Mouse (Mus musculus): ENCODE results near the gene Ammecr1.
A peak's percentile ranks its signal among the peaks of the same experiment; 100 is the strongest.

Ammecr1 gene

GRCm38 (mm10) chrX:142829267-142829666, 137.3 kb downstream of the Ammecr1 start:
- DNase-seq (ENCODE audit: low spot score), result no peak

GRCm38 (mm10) chrX:142828184-142828908, 138.2 kb downstream of the Ammecr1 start:
- no peak for DNase-seq (ENCODE audit: low spot score)

GRCm38 (mm10) chrX:142827644-142828043, 138.9 kb downstream of the Ammecr1 start:
- no peak for DNase-seq (ENCODE audit: low spot score)

GRCm38 (mm10) chrX:142825309-142825708, 141.2 kb downstream of the Ammecr1 start:
- no peak for DNase-seq (ENCODE audit: low spot score)

GRCm38 (mm10) chrX:142821846-142822245, 144.7 kb downstream of the Ammecr1 start:
- no peak for DNase-seq (ENCODE audit: low spot score)

GRCm38 (mm10) chrX:142821239-142821638, 145.3 kb downstream of the Ammecr1 start:
- no peak for DNase-seq (ENCODE audit: low spot score)

GRCm38 (mm10) chrX:142818057-142818682, 148.4 kb downstream of the Ammecr1 start:
- DNase-seq (ENCODE audit: low spot score), result no peak

GRCm38 (mm10) chrX:142813146-142813545, 153.4 kb downstream of the Ammecr1 start:
- peak; percentile 7 for DNase-seq (ENCODE audit: low spot score)

- peak; percentile 61 for DNase-seq (ENCODE audit: low spot score)
Measured at GRCm38 (mm10) chrX:142808411-142808810, 158.1 kb downstream of the Ammecr1 start.

GRCm38 (mm10) chrX:142806620-142807061, 159.9 kb downstream of the Ammecr1 start:
- DNase-seq (ENCODE audit: low spot score), result peak; percentile 47

- DNase-seq (ENCODE audit: low spot score), result peak; percentile 1
Measured at GRCm38 (mm10) chrX:142806126-142806525, 160.4 kb downstream of the Ammecr1 start.

GRCm38 (mm10) chrX:142804596-142804995, 161.9 kb downstream of the Ammecr1 start:
- DNase-seq (ENCODE audit: low spot score), result no peak
